Mouse (Mus musculus): ENCODE results near the gene Bloc1s3.

Gene Bloc1s3

GRCm38 (mm10) chr7:19477624-19478384 is 30.4 kb downstream of the Bloc1s3 start:
- in situ Hi-C loops (cut with MboI, MseI) = no loop called here

- in situ Hi-C loops (cut with MboI, MseI) = no loop called here
Measured at GRCm38 (mm10) chr7:19477084-19477483, 31.1 kb downstream of the Bloc1s3 start.

GRCm38 (mm10) chr7:19473875-19474443 is 34.2 kb downstream of the Bloc1s3 start:
- in situ Hi-C loops (cut with MboI, MseI) = no loop called here

- in situ Hi-C loops (cut with MboI, MseI) = no loop called here
Measured at GRCm38 (mm10) chr7:19472403-19472802, 35.8 kb downstream of the Bloc1s3 start.

GRCm38 (mm10) chr7:19470308-19470707 is 37.9 kb downstream of the Bloc1s3 start:
- in situ Hi-C loops (cut with MboI, MseI) = no loop called here

GRCm38 (mm10) chr7:19469404-19469803 is 38.8 kb downstream of the Bloc1s3 start:
- in situ Hi-C loops (cut with MboI, MseI) = no loop called here

- in situ Hi-C loops (cut with MboI, MseI) = no loop called here
Measured at GRCm38 (mm10) chr7:19468279-19468678, 39.9 kb downstream of the Bloc1s3 start.

- in situ Hi-C loops (cut with MboI, MseI) = no loop called here
Measured at GRCm38 (mm10) chr7:19467638-19468037, 40.5 kb downstream of the Bloc1s3 start.

- in situ Hi-C loops (cut with MboI, MseI) = no loop called here
Measured at GRCm38 (mm10) chr7:19466602-19467145, 41.5 kb downstream of the Bloc1s3 start.

GRCm38 (mm10) chr7:19464367-19465307 is 43.5 kb downstream of the Bloc1s3 start:
- in situ Hi-C loops (cut with MboI, MseI) = no loop called here

GRCm38 (mm10) chr7:19462884-19463381 is 45.2 kb downstream of the Bloc1s3 start, which contains the start of gene Exoc3l2:
Exoc3l2 (plus strand) TSS chr7:19463331.
- in situ Hi-C loops (cut with MboI, MseI) = no loop called here

GRCm38 (mm10) chr7:19462443-19462842 is 45.7 kb downstream of the Bloc1s3 start:
- in situ Hi-C loops (cut with MboI, MseI) = no loop called here

- in situ Hi-C loops (cut with MboI, MseI) = no loop called here
Measured at GRCm38 (mm10) chr7:19461488-19461887, 46.7 kb downstream of the Bloc1s3 start.

- in situ Hi-C loops (cut with MboI, MseI) = no loop called here
Measured at GRCm38 (mm10) chr7:19460500-19460899, 47.7 kb downstream of the Bloc1s3 start.

- in situ Hi-C loops (cut with MboI, MseI) = no loop called here
Measured at GRCm38 (mm10) chr7:19459144-19459870, 48.9 kb downstream of the Bloc1s3 start.

GRCm38 (mm10) chr7:19458591-19459111 is 49.5 kb downstream of the Bloc1s3 start, which contains the start of gene Mark4:
Mark4 (minus strand) TSS chr7:19458821.
- in situ Hi-C loops (cut with MboI, MseI) = no loop called here

GRCm38 (mm10) chr7:19458072-19458486 is 50.1 kb downstream of the Bloc1s3 start:
- in situ Hi-C loops (cut with MboI, MseI) = no loop called here

- in situ Hi-C loops (cut with MboI, MseI) = no loop called here
Measured at GRCm38 (mm10) chr7:19457414-19458071, 50.6 kb downstream of the Bloc1s3 start.

- in situ Hi-C loops (cut with MboI, MseI) = no loop called here
Measured at GRCm38 (mm10) chr7:19456628-19457027, 51.5 kb downstream of the Bloc1s3 start.

Data from regulatory T cell (primary cell).